Mouse (Mus musculus) right cerebral cortex, postnatal 10 days (tissue): ENCODE measurements around the gene Ndufb6.
A peak's percentile ranks its signal among the peaks of the same experiment; 100 is the strongest.
"Not testable (repeated sequence)": the region's sequence is repeated elsewhere in the genome, so short reads cannot be mapped to it uniquely, and the experiment has no call there.

Experiments used
- DNase-seq, 2 experiments: peaks; one replicate each; pipeline ENCODE4 v3.0.0; 2021; ENCODE audit warnings: low spot score in 2 of 2

Gene Ndufb6

DNA sequence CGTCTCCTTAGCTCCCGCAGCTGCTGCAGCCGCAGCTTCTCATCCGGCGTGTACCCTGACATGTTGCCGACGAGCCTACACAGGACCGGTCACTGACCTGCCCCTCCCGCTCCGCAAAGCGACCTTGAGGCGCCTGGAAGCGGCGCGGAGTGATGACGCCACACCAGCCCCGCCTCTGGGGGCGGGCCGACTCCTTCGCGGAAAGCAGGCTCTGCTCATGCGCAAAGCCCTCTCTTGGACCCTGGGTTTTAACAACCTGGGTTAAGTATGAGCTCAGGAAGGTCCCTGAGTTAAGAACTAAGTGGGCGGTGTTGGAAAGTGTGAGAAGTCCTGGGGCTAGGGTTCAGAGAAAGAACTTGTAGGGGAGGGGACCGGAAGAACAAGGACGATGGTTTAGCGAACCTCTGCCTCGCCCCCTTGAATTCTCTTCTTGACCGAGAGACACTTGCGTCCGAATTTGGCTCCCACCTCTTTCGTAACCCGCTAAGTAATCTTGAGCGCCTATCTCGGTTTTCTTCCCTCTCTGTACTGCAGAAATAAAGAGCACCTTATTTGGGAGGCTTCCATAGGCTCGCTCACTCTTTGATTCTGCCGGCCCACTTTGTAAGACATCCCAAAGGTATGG, at the start of gene Ndufb6:
Ndufb6 (minus strand) TSS at position 146 of the 625 bp plus-strand sequence.
- DNase-seq = peak; percentile 95 to 97

DNA sequence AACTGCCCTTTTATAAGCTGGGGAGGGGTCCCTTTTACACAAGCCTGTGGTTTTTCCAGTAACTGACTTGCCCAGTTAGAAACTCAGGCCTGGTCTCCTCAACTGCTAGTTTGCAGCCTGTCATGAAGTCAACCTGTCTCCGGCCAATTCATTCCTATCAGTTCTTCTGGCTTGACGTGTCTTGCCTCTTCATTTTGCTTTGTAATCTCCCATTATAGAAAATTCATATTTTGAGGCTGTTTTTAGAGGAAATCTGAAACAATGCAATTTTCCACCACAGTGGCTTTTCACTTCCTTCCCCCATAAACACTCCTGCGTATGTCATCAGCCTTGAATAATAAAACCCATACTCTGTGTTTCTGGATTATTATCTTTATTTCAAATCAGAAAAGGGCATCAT, 47.9 kb upstream of the Ndufb6 start:
- DNase-seq = no peak

DNA sequence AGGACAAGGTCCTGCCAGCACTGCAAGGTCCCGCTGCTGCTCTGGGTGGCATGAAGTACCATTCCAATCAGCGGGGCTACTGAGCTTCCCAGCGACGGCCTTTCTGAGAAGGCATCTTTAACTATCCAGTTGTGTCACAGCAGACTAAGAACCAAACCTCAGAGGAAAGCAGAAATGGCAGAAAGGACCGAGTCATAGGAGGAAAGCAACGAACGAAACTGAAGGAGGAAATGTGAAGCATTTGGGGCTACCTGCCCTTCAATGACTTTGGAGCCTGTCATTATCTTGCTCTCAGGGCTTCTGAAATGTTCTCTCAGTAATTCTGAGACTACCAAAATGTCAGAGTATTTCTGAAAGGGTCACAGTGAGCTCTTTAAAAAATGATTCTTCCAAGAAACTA, 45.4 kb upstream of the Ndufb6 start:
- no peak for DNase-seq

DNA sequence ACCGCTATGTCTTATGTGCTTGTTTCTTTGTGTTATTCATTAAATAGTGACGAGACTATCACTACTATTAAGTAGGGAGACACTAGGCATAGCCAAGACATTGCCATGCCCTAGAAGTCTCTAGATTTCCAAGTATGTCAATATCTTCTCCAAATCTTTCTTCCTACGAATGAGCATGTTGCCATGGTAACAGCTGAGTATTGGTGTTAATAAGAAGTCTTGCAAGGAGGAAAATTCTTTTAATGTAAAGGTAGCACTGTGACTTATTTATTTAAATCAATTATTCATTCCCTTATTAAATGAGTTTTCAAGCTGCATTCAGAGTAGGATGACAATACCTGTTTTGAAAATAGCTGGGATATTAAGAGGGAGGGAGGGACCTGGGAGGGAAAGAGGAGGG, 38.2 kb upstream of the Ndufb6 start:
- DNase-seq = no peak

DNA sequence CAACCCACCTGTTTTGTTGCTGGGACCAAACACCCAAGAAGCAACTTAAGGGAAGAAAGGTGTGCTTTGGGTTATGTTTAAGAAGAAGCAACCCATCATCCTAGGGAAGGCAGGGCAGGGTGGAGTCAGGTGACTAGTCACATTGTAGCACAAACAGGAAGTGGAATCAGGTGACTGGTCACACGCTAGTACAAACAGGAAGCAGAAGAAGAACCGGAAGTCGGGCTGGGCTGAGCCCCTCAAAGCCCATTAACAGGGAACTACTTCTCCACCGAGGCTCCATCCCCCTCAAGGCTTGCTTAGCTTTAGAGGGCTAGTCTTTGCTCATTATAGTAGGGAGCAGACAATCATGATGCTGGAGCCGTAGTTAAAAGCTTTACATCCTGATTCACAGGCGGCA, 33.8 kb upstream of the Ndufb6 start:
- no peak for DNase-seq

DNA sequence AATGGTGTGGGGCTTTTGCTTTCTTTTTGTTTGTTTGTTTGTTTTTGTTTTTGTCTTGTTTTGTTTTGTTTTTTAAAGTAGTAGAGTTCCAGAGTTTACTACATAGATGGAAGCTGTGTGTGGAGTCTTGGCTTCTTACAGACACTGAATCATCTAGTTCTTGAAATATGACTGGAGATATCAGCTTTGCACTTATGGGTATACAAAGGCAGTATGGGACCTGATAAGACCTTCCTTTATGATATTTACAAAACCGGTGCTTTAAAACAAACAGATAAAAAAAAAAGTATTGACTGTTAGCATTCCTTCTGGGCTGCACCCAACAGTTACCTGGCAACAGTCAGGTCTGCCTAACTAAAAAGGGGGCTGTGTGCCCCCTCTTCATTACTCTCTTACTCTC, 33.0 kb upstream of the Ndufb6 start:
- no peak for DNase-seq

DNA sequence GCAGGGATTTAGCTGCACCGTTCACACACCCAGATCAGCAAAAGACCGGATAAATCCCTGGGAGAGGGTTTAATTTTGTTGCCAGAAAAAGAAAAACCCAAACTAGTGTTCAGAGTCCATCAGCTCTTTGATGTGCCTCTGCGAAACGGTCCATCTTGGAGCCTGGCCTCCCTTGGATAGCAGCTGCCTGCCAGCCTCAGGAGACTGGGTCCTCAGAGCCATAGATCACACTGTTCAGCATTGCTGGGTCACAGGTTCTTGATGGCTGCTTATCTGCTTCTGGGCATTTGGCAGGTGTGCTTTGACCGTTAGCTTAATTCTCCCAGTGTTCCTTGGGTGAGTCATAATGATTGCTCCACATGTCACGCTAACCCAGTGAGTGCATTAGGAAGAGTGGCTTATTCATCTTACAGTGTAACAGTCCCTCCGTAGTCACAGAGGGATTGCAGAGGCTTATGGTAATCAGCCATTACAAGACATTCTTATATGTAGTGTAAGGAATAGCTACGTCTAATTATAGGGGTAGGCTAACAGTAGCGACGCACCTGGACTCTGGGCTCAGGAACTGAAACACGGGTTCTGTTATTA, 31.7 kb upstream of the Ndufb6 start:
- DNase-seq = no peak

DNA sequence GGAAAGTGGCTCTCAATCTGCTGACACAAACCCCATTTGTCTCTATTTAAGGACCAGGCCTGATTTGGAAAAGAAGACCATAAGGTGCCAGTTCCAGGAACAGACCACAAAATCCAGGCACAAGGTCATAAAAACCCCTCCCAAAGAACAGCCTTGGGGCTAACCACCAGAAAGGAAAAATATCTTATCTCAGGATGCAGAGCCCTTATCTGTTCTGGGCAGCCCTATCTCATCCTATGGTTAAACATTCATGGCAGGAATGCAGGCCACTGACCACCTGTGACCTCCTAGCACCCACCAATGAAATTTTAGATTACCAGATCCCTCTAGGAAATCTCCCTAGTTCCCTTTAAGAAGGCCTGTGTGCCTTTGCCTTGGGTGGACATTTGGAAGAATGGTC, 30.5 kb upstream of the Ndufb6 start:
- no peak for DNase-seq

DNA sequence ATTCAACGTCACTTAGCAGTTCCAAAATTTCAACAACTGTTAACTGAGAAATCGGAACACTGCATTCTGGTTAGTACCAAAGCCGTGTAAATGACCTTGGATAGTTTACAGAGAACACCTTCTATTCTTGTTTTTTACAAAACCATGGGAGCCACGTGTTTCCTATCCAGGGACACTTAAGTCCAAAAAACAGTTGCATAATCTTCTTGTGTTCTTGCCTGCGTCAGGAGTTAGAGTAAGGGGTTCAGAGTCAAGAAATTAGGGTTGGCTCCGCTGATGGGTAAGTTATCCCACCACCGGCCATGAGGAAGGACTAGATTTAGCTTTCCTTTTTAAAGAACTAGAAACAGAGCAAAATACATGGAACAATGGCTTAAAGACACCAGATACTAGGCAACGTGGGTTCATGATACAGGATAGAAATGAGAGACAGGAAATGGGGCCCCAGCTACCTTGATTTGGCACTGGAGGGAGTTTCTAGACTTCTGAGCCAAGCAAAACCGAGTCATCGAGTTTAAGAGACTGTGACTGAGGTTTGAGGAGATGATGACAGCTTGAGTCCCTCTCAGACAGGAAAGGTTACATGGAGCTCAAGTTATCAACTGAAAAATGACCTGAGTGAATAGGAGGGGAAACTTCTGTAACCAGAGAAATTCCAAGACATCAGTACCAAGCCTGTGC, 23.4 kb upstream of the Ndufb6 start:
- no peak for DNase-seq

DNA sequence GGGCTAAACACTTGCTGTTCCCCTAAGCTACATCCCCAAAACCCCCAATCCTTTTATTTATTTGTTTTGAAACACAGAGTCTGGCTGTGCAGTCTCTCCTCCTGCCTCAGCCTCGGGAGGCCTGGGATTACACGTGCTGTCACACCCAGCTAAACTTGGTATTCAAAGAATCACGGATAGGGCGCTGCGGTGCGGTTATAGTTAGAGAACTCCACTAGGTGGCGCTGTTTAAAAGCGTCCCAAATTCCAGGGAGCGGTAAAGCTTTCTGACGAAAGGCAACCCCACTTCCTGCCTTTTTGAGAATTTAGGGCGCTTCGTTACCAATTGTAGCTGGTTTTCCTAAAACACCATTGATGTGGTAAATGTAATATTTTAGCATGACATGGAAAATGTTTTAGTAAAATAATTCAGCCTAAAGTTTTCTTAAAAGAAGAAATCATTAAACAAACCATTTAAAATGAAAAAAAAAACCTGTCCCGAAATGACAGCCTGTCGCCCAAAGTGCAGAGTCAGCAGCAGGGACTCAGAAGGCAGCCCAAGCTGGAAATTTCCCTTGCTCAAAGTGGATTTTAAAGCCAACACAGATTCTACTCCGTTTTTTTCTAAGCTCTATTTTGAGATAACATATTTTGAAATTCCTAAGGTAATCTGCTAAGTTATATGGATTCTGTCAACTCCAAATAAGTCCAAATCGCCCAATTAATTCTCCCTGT, 22.0 kb upstream of the Ndufb6 start:
- peak; percentile 83 to 88 for DNase-seq

DNA sequence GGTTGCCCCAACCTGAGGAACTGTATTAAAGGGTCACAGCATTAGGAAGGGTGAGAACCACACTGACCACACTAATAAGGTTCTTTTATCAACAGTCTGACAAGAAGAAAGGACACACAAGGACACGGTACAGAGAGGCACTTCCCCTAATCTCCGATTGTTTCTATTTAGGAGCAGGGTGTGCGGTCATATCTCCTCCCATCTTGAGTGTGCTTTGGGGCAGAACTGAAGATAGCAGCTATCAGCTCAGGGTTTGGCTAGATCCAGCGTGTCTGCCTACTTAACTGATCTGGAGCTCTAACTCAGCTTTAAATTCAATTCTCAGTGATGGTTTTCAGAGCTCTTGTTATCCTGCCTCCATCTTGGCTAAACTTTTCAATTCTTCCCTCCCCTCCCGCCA, 19.9 kb upstream of the Ndufb6 start:
- no peak for DNase-seq

DNA sequence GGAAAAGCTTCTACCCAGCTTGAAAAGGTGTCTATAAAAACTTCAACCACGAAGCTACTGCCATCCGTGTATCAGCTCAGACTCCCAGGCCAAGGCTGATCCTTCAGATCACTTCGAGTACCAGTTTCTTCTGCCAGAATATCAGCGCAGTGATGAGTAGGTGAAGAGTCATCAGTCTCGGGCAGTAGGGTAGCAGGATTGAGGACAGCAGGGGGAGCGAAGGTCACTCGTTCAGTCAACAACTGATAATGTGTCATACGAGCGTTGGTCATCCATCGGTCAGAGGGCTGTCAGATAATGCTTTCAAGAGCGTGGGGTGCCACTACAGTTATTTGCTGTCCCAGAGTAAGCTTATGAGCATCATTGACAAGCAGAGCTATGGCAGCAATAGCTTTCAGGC, 12.3 kb upstream of the Ndufb6 start:
- DNase-seq = not testable (repeated sequence)

DNA sequence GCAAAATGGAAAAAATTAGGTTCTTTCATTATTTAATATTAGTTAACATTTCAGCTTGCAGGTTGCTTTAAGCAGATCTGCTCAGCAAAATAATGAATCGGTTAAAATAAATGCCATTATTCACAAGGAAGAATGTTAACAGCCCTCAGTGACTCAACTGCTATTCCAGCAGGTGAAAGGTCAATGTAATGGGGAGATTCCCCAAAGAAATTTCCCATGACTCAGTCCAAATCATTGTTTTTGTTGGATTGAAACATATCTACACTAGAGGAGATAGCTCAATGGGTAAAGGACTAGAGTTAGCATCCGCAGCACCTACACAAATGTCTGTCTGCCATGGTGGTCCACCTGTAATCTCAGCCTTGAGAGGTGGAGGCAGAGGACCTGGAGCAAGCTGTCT, 9.8 kb upstream of the Ndufb6 start:
- DNase-seq = no peak

DNA sequence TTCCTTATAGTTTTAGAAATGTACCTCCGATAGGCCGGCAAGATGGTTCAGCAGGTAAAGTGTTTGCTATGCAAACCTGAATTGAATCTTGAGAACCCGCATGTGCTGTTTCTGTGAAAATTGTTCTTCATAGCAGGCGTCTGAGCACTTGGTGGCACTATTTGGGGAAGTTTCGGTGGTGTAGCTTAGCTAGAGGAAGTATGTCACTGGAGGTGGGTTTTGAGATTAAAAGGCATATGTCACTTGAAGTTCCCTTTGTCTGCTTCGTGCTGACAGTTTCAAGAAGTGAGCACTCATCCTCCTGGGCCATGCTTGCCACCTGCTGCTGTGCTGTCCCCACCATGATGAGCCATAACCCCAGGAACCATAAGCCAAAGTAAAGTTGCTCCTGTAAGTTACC, 8.2 kb upstream of the Ndufb6 start:
- DNase-seq = no peak

DNA sequence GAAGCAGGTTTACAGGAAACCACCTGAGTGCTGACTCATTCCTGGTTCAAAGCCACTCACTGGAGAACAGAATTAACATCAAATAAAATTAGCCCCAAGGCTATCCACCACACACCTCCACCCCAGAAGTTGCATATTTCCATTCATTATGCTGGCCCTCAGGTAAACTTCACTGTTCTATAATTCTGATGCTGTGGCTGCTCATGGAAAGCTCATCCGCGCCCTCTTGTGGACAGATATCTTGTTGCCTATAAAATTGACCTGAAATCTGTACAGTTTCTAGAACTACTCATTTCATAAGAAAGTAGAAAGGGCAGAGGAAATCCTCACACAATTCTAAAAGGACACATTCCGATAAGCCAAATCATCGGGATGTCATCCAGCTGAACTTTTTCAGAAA, 6.4 kb upstream of the Ndufb6 start:
- peak; percentile 68 to 78 for DNase-seq

DNA sequence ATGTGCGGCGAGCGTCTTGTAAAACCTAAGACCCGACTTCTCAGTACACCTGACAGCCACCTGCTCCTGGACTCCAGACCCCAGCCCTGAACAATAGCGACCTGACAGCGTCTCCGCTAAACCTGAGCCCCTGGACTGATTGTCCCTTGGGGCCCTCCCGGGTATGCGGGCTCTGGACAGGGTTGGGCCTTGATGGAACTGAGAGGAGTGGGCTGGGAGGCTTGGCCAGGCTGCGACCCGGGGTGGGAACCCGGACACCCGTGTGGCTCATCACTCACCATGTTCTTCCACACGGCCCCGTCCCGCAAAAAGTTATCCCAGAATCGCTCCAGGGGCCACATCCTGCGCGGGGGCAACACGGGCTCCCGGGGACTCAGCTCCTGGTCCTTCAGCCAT, 343 bp downstream of the Ndufb6 start:
- DNase-seq = peak in 1 of 2 experiments; percentile 43

DNA sequence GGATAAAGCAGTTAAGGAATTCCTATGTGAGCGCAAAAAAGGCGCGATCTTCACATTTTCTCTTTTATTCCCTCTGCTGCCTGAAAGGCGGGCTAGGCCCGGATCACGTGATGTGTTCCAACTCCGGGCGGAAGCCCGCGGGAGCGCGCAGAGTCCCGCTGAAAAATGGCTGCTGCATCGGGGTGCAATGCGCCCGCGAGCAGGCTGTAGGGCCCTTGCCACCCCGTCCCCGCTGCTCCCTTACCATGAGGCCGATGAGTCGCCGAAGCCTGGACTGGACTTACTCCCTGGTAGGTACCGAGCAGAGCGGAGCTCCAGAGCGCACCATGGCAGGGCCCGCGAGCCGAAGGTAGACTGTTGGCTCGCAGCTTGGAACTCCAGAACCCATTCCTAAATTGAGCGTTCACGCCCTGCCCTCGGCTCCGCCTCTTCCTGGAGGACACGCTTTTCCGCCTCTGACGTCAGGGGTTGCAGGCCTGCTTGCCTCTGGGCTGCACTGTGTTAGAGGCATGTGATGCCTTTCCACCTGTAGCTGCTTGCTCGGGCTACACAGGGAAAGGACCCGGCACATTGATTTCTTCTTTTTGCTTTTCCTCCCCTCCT, 9.7 kb downstream of the Ndufb6 start, which contains the start of the genes Smim27 and Topors:
Smim27 (plus strand) TSS at position 150 of the 603 bp plus-strand sequence.
Topors (minus strand) TSS at position 421 of the 603 bp plus-strand sequence.
- peak; percentile 97 for DNase-seq

DNA sequence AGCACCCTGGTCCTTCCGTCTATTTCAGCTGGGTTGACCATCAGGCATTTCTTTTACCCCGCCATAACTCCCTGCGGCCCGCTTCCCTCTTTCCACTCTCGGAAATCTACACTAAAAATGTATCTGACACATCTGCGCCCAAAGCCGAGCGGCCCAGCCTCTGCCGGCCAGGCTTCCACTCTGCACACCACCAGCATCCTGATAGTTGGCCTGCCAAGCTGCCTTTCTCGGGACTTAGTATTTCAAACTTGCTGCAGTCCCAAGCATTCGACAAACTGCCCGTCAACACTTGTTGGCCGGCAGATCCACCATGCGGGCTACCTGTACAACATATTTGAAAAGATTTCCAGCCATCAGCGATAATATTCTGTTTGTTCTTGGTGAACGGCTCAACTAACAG, 10.4 kb downstream of the Ndufb6 start:
- peak in 1 of 2 experiments; percentile 48 for DNase-seq

DNA sequence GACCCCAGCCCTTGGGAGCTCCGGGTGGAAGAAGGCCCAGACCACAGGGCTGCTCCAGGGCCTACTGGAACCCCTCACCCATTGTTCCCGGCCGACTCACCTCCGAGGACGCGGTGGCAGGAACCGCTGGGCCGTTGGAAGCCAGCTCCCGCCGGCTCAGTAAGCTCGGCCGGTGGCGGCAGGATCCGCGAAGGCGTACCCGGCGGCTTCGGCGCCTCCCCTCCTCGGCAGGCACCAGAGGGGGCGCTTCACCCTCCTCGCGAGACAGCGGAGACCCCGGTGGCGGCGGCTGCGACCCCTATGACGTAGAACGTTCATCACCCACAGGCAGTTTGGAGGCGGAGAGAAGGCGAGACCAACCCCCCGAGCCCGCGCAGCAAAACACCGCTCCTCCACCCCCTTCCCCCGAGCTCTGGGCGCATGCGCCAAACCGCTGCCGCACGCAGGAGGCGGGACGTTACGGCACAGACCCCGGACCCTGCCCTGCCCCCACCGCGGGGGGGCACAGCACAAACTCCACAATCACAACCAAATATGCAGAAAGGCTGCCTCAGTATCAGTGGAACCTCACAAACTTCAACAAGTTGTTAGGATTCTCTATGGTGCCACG, 10.9 kb downstream of the Ndufb6 start:
- peak; percentile 96 to 97 for DNase-seq

DNA sequence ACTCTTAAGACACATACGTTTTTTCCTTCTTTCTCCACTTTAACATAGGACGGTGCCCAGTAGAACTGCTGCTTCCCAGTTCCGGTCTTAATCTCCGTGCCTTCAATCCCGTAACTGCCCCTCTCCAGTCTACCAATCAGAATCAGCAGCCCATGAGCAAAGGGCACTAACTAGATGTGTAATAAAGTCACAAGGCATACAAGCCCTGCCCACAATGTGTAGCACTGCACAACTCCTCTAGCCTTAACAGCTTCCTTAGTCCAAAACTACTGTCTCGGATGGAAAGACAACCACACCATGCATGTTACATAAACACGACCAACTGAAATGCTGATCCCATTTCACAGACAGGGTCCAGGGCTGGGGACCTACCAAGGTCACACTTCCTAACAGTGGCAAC, 11.5 kb downstream of the Ndufb6 start:
- DNase-seq = no peak

DNA sequence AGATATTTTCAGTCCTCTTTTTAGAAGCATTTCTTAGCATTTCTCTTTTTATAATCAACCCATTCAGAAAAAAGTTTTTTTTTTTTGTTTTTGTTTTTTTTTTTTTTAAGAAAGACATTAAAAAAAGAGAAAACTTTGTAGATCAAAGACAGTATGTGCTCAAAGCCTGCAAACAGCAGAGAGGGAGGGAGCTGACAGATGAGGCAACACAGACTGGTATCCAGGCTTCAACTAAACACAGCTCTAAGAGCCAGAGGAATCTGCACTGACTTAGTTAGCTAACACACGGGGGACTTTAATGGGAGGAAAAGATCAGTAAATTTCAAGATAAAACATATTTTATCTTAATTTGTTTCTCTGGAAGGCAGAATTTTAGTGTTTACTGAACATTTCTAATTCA, 14.9 kb downstream of the Ndufb6 start:
- no peak for DNase-seq
